Mouse (Mus musculus) forebrain, embryonic 14.5 days (tissue): Measurements from ENCODE around the gene Pcx. TPM values are rescaled to one million over a fixed set of nuclear protein-coding genes. Genes with fewer than 3 reads are reported as not detected.

ENCODE experiments used
- ATAC-seq: fragments of 200-750 bp; cut with Nextera tagmentation; 2 replicates; pipeline ENCODE4 v1.8.0; 2017; ENCODE audit warnings: mild to moderate bottlenecking, moderate library complexity
- DNase-seq: peaks from one replicate; pipeline ENCODE4 v3.0.0-alpha.2; 2015; ENCODE audit warnings: low spot score
- H3K27ac ChIP-seq: fragments of 300-500 bp; sonication (generic); 2 replicates; pipeline ENCODE4 v1.5.1; 2014; ENCODE audit warnings: low read depth, mild to moderate bottlenecking, control low read depth, low read length, moderate library complexity
- H3K27me3 ChIP-seq: fragments of 300-500 bp; sonication (generic); replicated peaks from 2 replicates; pipeline ENCODE4 v1.6.1; 2014; ENCODE audit warnings: low read length, control low read depth, mixed read lengths; ENCODE audit not compliant: control insufficient read depth, insufficient read depth
- H3K36me3 ChIP-seq: fragments of 300-500 bp; sonication (generic); 2 replicates; pipeline ENCODE4 v1.6.1; 2014; ENCODE audit warnings: low read length, control low read depth; ENCODE audit not compliant: control insufficient read depth, insufficient read depth
- H3K4me1 ChIP-seq: fragments of 300-500 bp; sonication (generic); 2 replicates; pipeline ENCODE4 v1.6.1; 2014; ENCODE audit warnings: antibody characterized with exemption, low read length, control low read depth; ENCODE audit not compliant: control insufficient read depth, insufficient read depth
- H3K4me2 ChIP-seq: fragments of 300-500 bp; sonication (generic); 2 replicates; pipeline ENCODE4 v1.6.1; 2014; ENCODE audit warnings: mild to moderate bottlenecking, control low read depth, low read length
- H3K4me3 ChIP-seq: fragments of 300-500 bp; sonication (generic); 2 replicates; pipeline ENCODE4 v1.5.1; 2014; ENCODE audit warnings: low read depth, low read length, control low read depth
- H3K9ac ChIP-seq: fragments of 300-500 bp; sonication (generic); 2 replicates; pipeline ENCODE4 v1.6.1; 2014; ENCODE audit warnings: mild to moderate bottlenecking, low read length, control low read depth, moderate library complexity
- H3K9me3 ChIP-seq: fragments of 300-500 bp; sonication (generic); replicated peaks from 2 replicates; pipeline ENCODE4 v1.6.1; 2016; ENCODE audit warnings: low read length, control low read depth, mixed read lengths; ENCODE audit not compliant: control insufficient read depth
- WGBS: fragments of 180-500 bp; shearing (Covaris S2); extraction: QIAGEN DNeasy Blood & Tissue Kit; methylation state at CpG from one replicate; pipeline ENCODE4 v1.1.7; 2014; 5-methylcytosine and 5-hydroxymethylcytosine counted together
- polyA plus RNA-seq: library from polyadenylated mRNA; unstranded; fragments of >200 nt; fragmentation: Nextera tagmentation; extraction: Ambion mirVana; gene quantifications from 2 replicates; pipeline ENCODE4 v1.2.1, GENCODE M21; 2014

Gene Pcx
- polyA plus RNA-seq, 1 experiment from 2014 or later: 14.8 TPM

- Histone ChIP-seq H3K4me3 (no peak overlapping the region), H3K9ac (no peak overlapping the region), H3K4me1 (peaks cover 3% of the 10 kb centered on the region; the same call in 1 of the 2 replicates), H3K9me3 (no peaks in the 10 kb centered on the region), H3K4me2 (no peak overlapping the region), H3K27me3 (no peaks in the 10 kb centered on the region), H3K36me3 (no peaks in the 10 kb centered on the region), H3K27ac (no peak overlapping the region)
- DNase-seq (no peak), ATAC-seq (no peak)
- 64% methylated on average over 3 of the region's 3 CpGs for WGBS
Observed at GRCm38 (mm10) chr19:4507746-4508145, 2.5 kb upstream of the Pcx start.

- ATAC-seq (no peak), DNase-seq (no peak)
- Histone ChIP-seq H3K36me3 (no peaks in the 10 kb centered on the region), H3K27me3 (no peaks in the 10 kb centered on the region), H3K27ac (no peak overlapping the region), H3K9me3 (no peaks in the 10 kb centered on the region), H3K9ac (peak overlapping the region; percentile 61), H3K4me1 (peaks cover 3% of the 10 kb centered on the region; the same call in 1 of the 2 replicates), H3K4me2 (peak overlapping the region; percentile 72), H3K4me3 (peak overlapping the region; percentile 66)
- WGBS: 7% methylated on average over 13 of the region's 13 CpGs
Observed at GRCm38 (mm10) chr19:4511116-4511841, 1.0 kb downstream of the Pcx start.

- DNase-seq (no peak), ATAC-seq (no peak)
- Histone ChIP-seq H3K4me1 (peaks cover 3% of the 10 kb centered on the region; the same call in 1 of the 2 replicates), H3K9me3 (no peaks in the 10 kb centered on the region), H3K36me3 (no peaks in the 10 kb centered on the region), H3K9ac (no peak overlapping the region), H3K4me2 (no peak overlapping the region), H3K27me3 (no peaks in the 10 kb centered on the region), H3K27ac (no peak overlapping the region), H3K4me3 (no peak overlapping the region)
- WGBS: 76% methylated on average over 4 of the region's 4 CpGs
Observed at GRCm38 (mm10) chr19:4513236-4513858, 3.1 kb downstream of the Pcx start.

GRCm38 (mm10) chr19:4515746-4516145 is 5.5 kb downstream of the Pcx start:
- no peaks in the 10 kb centered on the region for H3K27me3 ChIP-seq
- H3K9me3 ChIP-seq: no peaks in the 10 kb centered on the region
- H3K4me2 ChIP-seq: no peak overlapping the region
- peak; percentile 50 for DNase-seq
- no peaks in the 10 kb centered on the region for H3K36me3 ChIP-seq
- no peak for ATAC-seq
- H3K4me1 ChIP-seq: peaks cover 3% of the 10 kb centered on the region; the same call in 1 of the 2 replicates
- no peak overlapping the region for H3K9ac ChIP-seq
- WGBS: 40% methylated on average over 2 of the region's 2 CpGs
- H3K27ac ChIP-seq: no peak overlapping the region
- H3K4me3 ChIP-seq: no peak overlapping the region

GRCm38 (mm10) chr19:4516288-4516687 is 6.0 kb downstream of the Pcx start:
- Histone ChIP-seq H3K36me3 (no peaks in the 10 kb centered on the region), H3K9ac (no peak overlapping the region), H3K4me3 (no peak overlapping the region), H3K4me1 (no peaks in the 10 kb centered on the region), H3K4me2 (no peak overlapping the region), H3K9me3 (no peaks in the 10 kb centered on the region), H3K27ac (no peak overlapping the region), H3K27me3 (no peaks in the 10 kb centered on the region)
- DNase-seq (no peak), ATAC-seq (no peak)
- WGBS: 83% methylated on average over 2 of the region's 2 CpGs

- 84% methylated on average over 1 of the region's 1 CpGs for WGBS
- Histone ChIP-seq H3K9ac (no peak overlapping the region), H3K27me3 (no peaks in the 10 kb centered on the region), H3K36me3 (no peaks in the 10 kb centered on the region), H3K9me3 (no peaks in the 10 kb centered on the region), H3K4me3 (no peak overlapping the region), H3K27ac (no peak overlapping the region), H3K4me2 (no peak overlapping the region), H3K4me1 (no peaks in the 10 kb centered on the region)
- DNase-seq (no peak), ATAC-seq (no peak)
Observed at GRCm38 (mm10) chr19:4517483-4517882, 7.2 kb downstream of the Pcx start.

GRCm38 (mm10) chr19:4521426-4522050 is 11.3 kb downstream of the Pcx start:
- 92% methylated on average over 3 of the region's 3 CpGs for WGBS
- ATAC-seq (no peak), DNase-seq (no peak)
- Histone ChIP-seq H3K27ac (no peak overlapping the region), H3K4me2 (no peak overlapping the region), H3K9me3 (no peaks in the 10 kb centered on the region), H3K9ac (no peak overlapping the region), H3K4me3 (no peak overlapping the region), H3K27me3 (no peaks in the 10 kb centered on the region), H3K36me3 (no peaks in the 10 kb centered on the region), H3K4me1 (no peaks in the 10 kb centered on the region)

- Histone ChIP-seq H3K4me3 (no peak overlapping the region), H3K4me2 (no peak overlapping the region), H3K9ac (no peak overlapping the region), H3K9me3 (no peaks in the 10 kb centered on the region), H3K27ac (no peak overlapping the region), H3K36me3 (no peaks in the 10 kb centered on the region), H3K27me3 (no peaks in the 10 kb centered on the region), H3K4me1 (no peaks in the 10 kb centered on the region)
- 93% methylated on average over 2 of the region's 2 CpGs for WGBS
- ATAC-seq (no peak), DNase-seq (no peak)
Observed at GRCm38 (mm10) chr19:4534646-4535045, 24.4 kb downstream of the Pcx start.

GRCm38 (mm10) chr19:4535922-4536321 is 25.6 kb downstream of the Pcx start:
- H3K9me3 ChIP-seq: no peaks in the 10 kb centered on the region
- no peaks in the 10 kb centered on the region for H3K27me3 ChIP-seq
- H3K27ac ChIP-seq: no peak overlapping the region
- H3K9ac ChIP-seq: no peak overlapping the region
- no peak for ATAC-seq
- no peaks in the 10 kb centered on the region for H3K4me1 ChIP-seq
- no peak for DNase-seq
- no peaks in the 10 kb centered on the region for H3K36me3 ChIP-seq
- no peak overlapping the region for H3K4me3 ChIP-seq
- H3K4me2 ChIP-seq: no peak overlapping the region
